8 mouse cellular contexts compared by ENCODE assay signal in the genomic region with DNA sequence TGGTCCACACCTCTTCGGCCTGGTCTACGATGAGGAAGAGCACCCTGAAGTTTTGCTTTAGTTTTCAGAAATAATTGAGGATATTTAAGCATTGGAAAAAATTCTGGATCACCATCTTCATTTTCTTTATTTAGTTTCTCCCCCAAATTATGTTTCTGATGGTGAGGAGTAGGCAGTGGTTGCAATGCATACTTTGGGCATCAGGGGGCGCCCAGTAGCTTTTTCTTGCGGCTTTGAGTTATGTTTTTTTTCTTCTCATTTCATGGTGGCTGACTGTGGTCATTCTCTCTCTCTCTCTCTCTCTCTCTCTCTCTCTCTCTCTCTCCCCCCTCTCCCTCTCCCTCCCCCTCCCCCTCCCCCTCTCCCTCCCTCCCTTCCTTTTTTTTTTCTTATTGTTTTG. TPM values are rescaled to one million over a fixed set of nuclear protein-coding genes. Genes with fewer than 3 reads are reported as not detected.
DNase-seq lines count a peak whose midpoint lies in the region; ATAC-seq lines count a peak whose summit lies in the region.

No protein-coding gene starts in this region.

- peak; percentile 73 for DNase-seq in heart, postnatal 4 days
- no peak for DNase-seq in heart, adult 8-10 months (ENCODE audit: low spot score)
- DNase-seq in urinary bladder, postnatal 36 days (ENCODE audit: low spot score in 2 of 2): peak; percentile 31 to 32
- no peak for DNase-seq in urinary bladder, adult 2 months (ENCODE audit: low spot score)
- peak; percentile 52 to 57 for DNase-seq in cerebellum, postnatal 36 days
- DNase-seq in layer of hippocampus, postnatal 14 days (ENCODE audit: low spot score in 2 of 2): peak; percentile 51 to 64
- peak; percentile 82 for DNase-seq in naive thymus-derived CD4-positive, alpha-beta T cell, adult 2 months (ENCODE audit: low read depth)

- no peak for ATAC-seq in erythroid progenitor cell, adult 5-6 weeks (replicated peaks; ENCODE audit: low FRiP score, poor library complexity, severe bottlenecking)

RNA-seq across cellular contexts. Expression of a gene that starts 6.9 kb away (rescaled TPM):
- under 1 TPM; 0.09 to 0.26 TPM for total RNA-seq in heart, postnatal 4 days (2021)
- not detected for total RNA-seq in heart, adult 8-10 months (2022)
- 0.07 and 0.47 TPM in 2 replicates for polyA plus RNA-seq in urinary bladder, adult 2 months (2012; rRNA removed)
- 1 to 10 TPM; 1.1 to 2.4 TPM for total RNA-seq in layer of hippocampus, postnatal 14 days (2021)
- not detected in 2 replicates for total RNA-seq in erythroid progenitor cell, adult 5-6 weeks (2015; ENCODE audit: low replicate concordance)
- total RNA-seq in erythroid progenitor cell, adult 5-6 weeks (2017; ENCODE audit: low replicate concordance): not detected in 2 replicates

RNA-seq across cellular contexts. Expression of a gene that starts 18.3 kb away (rescaled TPM):
- total RNA-seq in heart, postnatal 4 days (2021): 1 to 10 TPM; 1.8 to 2.0 TPM
- total RNA-seq in heart, adult 8-10 months (2022): 1 to 10 TPM; 2.7 to 3.6 (median 3.1) TPM
- 23.4 and 24.4 TPM in 2 replicates for polyA plus RNA-seq in urinary bladder, adult 2 months (2012; rRNA removed)
- under 1 TPM; 0.45 to 0.99 TPM for total RNA-seq in layer of hippocampus, postnatal 14 days (2021)
- total RNA-seq in erythroid progenitor cell, adult 5-6 weeks (2015; ENCODE audit: low replicate concordance): 55.1 and 61.2 TPM in 2 replicates
- 32.4 and 34.7 TPM in 2 replicates for total RNA-seq in erythroid progenitor cell, adult 5-6 weeks (2017; ENCODE audit: low replicate concordance)

Comparison
In these comparisons a context has a peak if more than half of its experiments do, and no peak if none do; other contexts are left out.
1. DNase-seq: peak in heart, postnatal 4 days (single experiment), urinary bladder, postnatal 36 days (2 of 2), cerebellum, postnatal 36 days (2 of 2), layer of hippocampus, postnatal 14 days (2 of 2) and naive thymus-derived CD4-positive, alpha-beta T cell, adult 2 months (single experiment); none in heart, adult 8-10 months (single experiment) and urinary bladder, adult 2 months (single experiment).
2. RNA of a gene that starts 18.3 kb away (total RNA-seq): 32.4 to 61.2 TPM in erythroid progenitor cell, adult 5-6 weeks; 2.7 to 3.6 TPM in heart, adult 8-10 months, 1.8 to 2.0 TPM in heart, postnatal 4 days and 0.45 to 0.99 TPM in layer of hippocampus, postnatal 14 days; every median in the first group is over 4 times any median in the second.